Mouse (Mus musculus) midbrain, embryonic 16.5 days (tissue): ENCODE data around the gene Phlda2. TPM values are rescaled to one million over a fixed set of nuclear protein-coding genes. Genes with fewer than 3 reads are reported as not detected.
A peak's percentile ranks its signal among the peaks of the same experiment; 100 is the strongest.

Source experiments
- ATAC-seq: fragments of 200-750 bp; cut with Nextera tagmentation; 2 replicates; pipeline ENCODE4 v1.8.0; 2017; ENCODE audit warnings: moderate TSS enrichment
- H3K27ac ChIP-seq: fragments of 300-500 bp; sonication (generic); 2 replicates; pipeline ENCODE4 v1.5.1; 2014; ENCODE audit warnings: mild to moderate bottlenecking, low read length, mixed read lengths
- H3K27me3 ChIP-seq: fragments of 300-500 bp; sonication (generic); 2 replicates; pipeline ENCODE4 v1.6.1; 2014; ENCODE audit warnings: low read depth, low read length, mixed read lengths; ENCODE audit not compliant: control insufficient read depth, insufficient read depth
- H3K36me3 ChIP-seq: fragments of 300-500 bp; sonication (generic); 2 replicates; pipeline ENCODE4 v1.6.1; 2014; ENCODE audit warnings: mild to moderate bottlenecking, low read length, moderate library complexity, mixed read lengths; ENCODE audit not compliant: control insufficient read depth, insufficient read depth
- H3K4me1 ChIP-seq: fragments of 300-500 bp; sonication (generic); 2 replicates; pipeline ENCODE4 v1.6.1; 2014; ENCODE audit warnings: mild to moderate bottlenecking, low read length, mixed read lengths; ENCODE audit not compliant: control insufficient read depth, insufficient read depth
- H3K4me2 ChIP-seq: fragments of 300-500 bp; sonication (generic); 2 replicates; pipeline ENCODE4 v1.6.1; 2014; ENCODE audit warnings: mild to moderate bottlenecking, low read length, mixed read lengths
- H3K4me3 ChIP-seq: fragments of 300-500 bp; sonication (generic); 2 replicates; pipeline ENCODE4 v1.5.1; 2014; ENCODE audit warnings: low read depth, mild to moderate bottlenecking, low read length, moderate library complexity, mixed read lengths
- H3K9ac ChIP-seq: fragments of 300-500 bp; sonication (generic); 2 replicates; pipeline ENCODE4 v1.6.1; 2014; ENCODE audit warnings: low read depth, low read length, mixed read lengths
- H3K9me3 ChIP-seq: fragments of 300-500 bp; sonication (generic); replicated peaks from 2 replicates; pipeline ENCODE4 v1.6.1; 2014; ENCODE audit warnings: mild to moderate bottlenecking, low read length, mixed read lengths; ENCODE audit not compliant: control insufficient read depth, poor library complexity, severe bottlenecking
- WGBS: fragments of 180-500 bp; shearing (Covaris S2); extraction: QIAGEN DNeasy Blood & Tissue Kit; methylation state at CpG from one replicate; pipeline ENCODE4 v1.1.7; 2014; 5-methylcytosine and 5-hydroxymethylcytosine counted together
- polyA plus RNA-seq: library from polyadenylated mRNA; unstranded; fragments of >200 nt; fragmentation: Nextera tagmentation; extraction: Ambion mirVana; gene quantifications from 2 replicates; pipeline ENCODE4 v1.2.1, GENCODE M21; 2015

Phlda2 gene
- polyA plus RNA-seq, 1 experiment from 2014 or later, result not detected

GRCm38 (mm10) chr7:143473347-143474101 is 29.4 kb downstream of the Phlda2 start, which contains the start of gene Slc22a18:
Gene Slc22a18, plus strand, starts transcription at chr7:143473736.
- Histone ChIP-seq H3K27ac (no peak within 1 kb of the TSS), H3K4me2 (no peak within 1 kb of the TSS), H3K36me3 (no peaks in the 10 kb centered on the region), H3K27me3 (no peaks in the 10 kb centered on the region), H3K4me1 (no peaks in the 10 kb centered on the region), H3K4me3 (no peak within 1 kb of the TSS), H3K9ac (no peak within 1 kb of the TSS), H3K9me3 (no peaks in the 10 kb centered on the region)
- WGBS, result 52% methylated on average over 4 of the region's 4 CpGs
- no peak for ATAC-seq

GRCm38 (mm10) chr7:143469946-143470345 is 33.0 kb downstream of the Phlda2 start:
- ATAC-seq, result peak; percentile 34; the same call in 1 of the 2 replicates
- Histone ChIP-seq H3K36me3 (no peaks in the 10 kb centered on the region), H3K27me3 (no peaks in the 10 kb centered on the region), H3K4me1 (peaks cover 6% of the 10 kb centered on the region; the same call in 1 of the 2 replicates), H3K9me3 (no peaks in the 10 kb centered on the region), H3K4me3 (no peak overlapping the region), H3K9ac (no peak overlapping the region), H3K4me2 (no peak overlapping the region), H3K27ac (no peak overlapping the region)
- WGBS, result 15% methylated on average over 8 of the region's 8 CpGs

- peaks cover 9% of the 10 kb centered on the region; the same call in 1 of the 2 replicates for H3K4me1 ChIP-seq
- H3K27me3 ChIP-seq, result no peaks in the 10 kb centered on the region
- H3K9ac ChIP-seq, result no peak overlapping the region
- H3K9me3 ChIP-seq, result no peaks in the 10 kb centered on the region
- no peak overlapping the region for H3K4me2 ChIP-seq
- no peaks in the 10 kb centered on the region for H3K36me3 ChIP-seq
- 4% methylated on average over 6 of the region's 6 CpGs for WGBS
- H3K27ac ChIP-seq, result no peak overlapping the region
- H3K4me3 ChIP-seq, result no peak overlapping the region
- no peak for ATAC-seq
These were observed 35.2 kb downstream of the Phlda2 start for GRCm38 (mm10) chr7:143467714-143468113.

- WGBS, result 33% methylated on average over 14 of the region's 14 CpGs
- H3K36me3 ChIP-seq, result no peaks in the 10 kb centered on the region
- ATAC-seq, result peak; percentile 34; the same call in 1 of the 2 replicates
- H3K4me1 ChIP-seq, result peaks cover 9% of the 10 kb centered on the region; the same call in 1 of the 2 replicates
- peaks cover under 1% of the 10 kb centered on the region for H3K9me3 ChIP-seq
- H3K27ac ChIP-seq, result no peak overlapping the region
- H3K9ac ChIP-seq, result no peak overlapping the region
- H3K27me3 ChIP-seq, result no peaks in the 10 kb centered on the region
- no peak overlapping the region for H3K4me2 ChIP-seq
- no peak overlapping the region for H3K4me3 ChIP-seq
These were observed 36.8 kb downstream of the Phlda2 start for GRCm38 (mm10) chr7:143466099-143466677.

- Histone ChIP-seq H3K4me3 (peak overlapping the region; percentile 34), H3K4me1 (peaks cover 9% of the 10 kb centered on the region; the same call in 1 of the 2 replicates), H3K27me3 (no peaks in the 10 kb centered on the region), H3K36me3 (no peaks in the 10 kb centered on the region), H3K27ac (no peak overlapping the region), H3K9ac (peak overlapping the region; percentile 61), H3K9me3 (peaks cover 10% of the 10 kb centered on the region), H3K4me2 (peak overlapping the region; percentile 76)
- WGBS, result 29% methylated on average over 50 of the region's 56 CpGs
- no peak for ATAC-seq
These were observed 38.0 kb downstream of the Phlda2 start for GRCm38 (mm10) chr7:143464811-143465560.

GRCm38 (mm10) chr7:143463865-143464415 is 39.0 kb downstream of the Phlda2 start:
- no peak overlapping the region for H3K9ac ChIP-seq
- ATAC-seq, result no peak
- H3K27me3 ChIP-seq, result no peaks in the 10 kb centered on the region
- WGBS, result 29% methylated on average over 11 of the region's 11 CpGs
- H3K9me3 ChIP-seq, result peaks cover 17% of the 10 kb centered on the region
- no peak overlapping the region for H3K4me2 ChIP-seq
- peaks cover 9% of the 10 kb centered on the region; the same call in 1 of the 2 replicates for H3K4me1 ChIP-seq
- no peak overlapping the region for H3K27ac ChIP-seq
- no peaks in the 10 kb centered on the region for H3K36me3 ChIP-seq
- H3K4me3 ChIP-seq, result no peak overlapping the region

- H3K27me3 ChIP-seq, result no peaks in the 10 kb centered on the region
- no peak for ATAC-seq
- no peaks in the 10 kb centered on the region for H3K36me3 ChIP-seq
These were observed 40.4 kb downstream of the Phlda2 start for GRCm38 (mm10) chr7:143462516-143462915.

GRCm38 (mm10) chr7:143461920-143462319 is 41.0 kb downstream of the Phlda2 start:
- H3K4me2 ChIP-seq, result no peak overlapping the region
- no peak overlapping the region for H3K27ac ChIP-seq
- no peaks in the 10 kb centered on the region for H3K36me3 ChIP-seq
- no peak for ATAC-seq
- H3K4me1 ChIP-seq, result 0 out of 2 replicates have a peak, but pooled peaks cover 3% of the 10 kb centered on the region
- 32% methylated on average over 10 of the region's 11 CpGs for WGBS
- H3K9ac ChIP-seq, result no peak overlapping the region
- no peaks in the 10 kb centered on the region for H3K27me3 ChIP-seq
- peaks cover 17% of the 10 kb centered on the region for H3K9me3 ChIP-seq
- no peak overlapping the region for H3K4me3 ChIP-seq

More at GRCm38 (mm10) chr7:143462516-143462915, 40.4 kb downstream of the Phlda2 start:
- Histone ChIP-seq H3K4me1 (peaks cover 3% of the 10 kb centered on the region; the same call in 1 of the 2 replicates), H3K4me3 (no peak overlapping the region), H3K9me3 (peaks cover 17% of the 10 kb centered on the region), H3K9ac (no peak overlapping the region), H3K4me2 (no peak overlapping the region), H3K27ac (no peak overlapping the region)
- 75% methylated on average over 5 of the region's 5 CpGs for WGBS
